Mouse (Mus musculus) neural tube, embryonic 14.5 days (tissue): ENCODE measurements at regions not wholly inside any gene's neighbourhood (a gene's known extent, or its start where the extent isn't known, plus 50 kb on each side); places are given as distances from the start of the nearest gene placed in this dataset.
A peak's percentile ranks its signal among the peaks of the same experiment; 100 is the strongest.

Experiments
- ATAC-seq: fragments of 200-750 bp; cut with Nextera tagmentation; 2 replicates; pipeline ENCODE4 v1.8.0; 2017; ENCODE audit warnings: low read depth, mild to moderate bottlenecking, moderate TSS enrichment, moderate library complexity
- H3K27ac ChIP-seq: fragments of 300-500 bp; sonication (generic); 2 replicates; pipeline ENCODE4 v1.5.1; 2014; ENCODE audit warnings: low read depth, mild to moderate bottlenecking, control low read depth, low read length, moderate library complexity, mixed read lengths
- H3K27me3 ChIP-seq: fragments of 300-500 bp; sonication (generic); 2 replicates; pipeline ENCODE4 v1.6.1; 2014; ENCODE audit warnings: low read length; ENCODE audit not compliant: control insufficient read depth, insufficient read depth
- H3K36me3 ChIP-seq: fragments of 300-500 bp; sonication (generic); 2 replicates; pipeline ENCODE4 v1.6.1; 2014; ENCODE audit warnings: low read length, mixed read lengths; ENCODE audit not compliant: control insufficient read depth, insufficient read depth
- H3K4me1 ChIP-seq: fragments of 300-500 bp; sonication (generic); 2 replicates; pipeline ENCODE4 v1.6.1; 2014; ENCODE audit warnings: low read length; ENCODE audit not compliant: control insufficient read depth, insufficient read depth
- H3K4me2 ChIP-seq: fragments of 300-500 bp; sonication (generic); 2 replicates; pipeline ENCODE4 v1.6.1; 2014; ENCODE audit warnings: mild to moderate bottlenecking, low read depth, low read length, control low read depth
- H3K4me3 ChIP-seq: fragments of 300-500 bp; sonication (generic); 2 replicates; pipeline ENCODE4 v1.5.1; 2014; ENCODE audit warnings: low read depth, low read length, control low read depth, mixed read lengths
- H3K9ac ChIP-seq: fragments of 300-500 bp; sonication (generic); replicated peaks from 2 replicates; pipeline ENCODE4 v1.6.1; 2014; ENCODE audit warnings: low read depth, mild to moderate bottlenecking, control low read depth, low read length, mixed read lengths
- H3K9me3 ChIP-seq: fragments of 300-500 bp; sonication (generic); 2 replicates; pipeline ENCODE4 v1.6.1; 2016; ENCODE audit warnings: low read length; ENCODE audit not compliant: control insufficient read depth
- WGBS: fragments of 180-500 bp; shearing (Covaris S2); extraction: QIAGEN DNeasy Blood & Tissue Kit; methylation state at CpG from one replicate; pipeline ENCODE4 v1.1.7; 2014; 5-methylcytosine and 5-hydroxymethylcytosine counted together

DNA sequence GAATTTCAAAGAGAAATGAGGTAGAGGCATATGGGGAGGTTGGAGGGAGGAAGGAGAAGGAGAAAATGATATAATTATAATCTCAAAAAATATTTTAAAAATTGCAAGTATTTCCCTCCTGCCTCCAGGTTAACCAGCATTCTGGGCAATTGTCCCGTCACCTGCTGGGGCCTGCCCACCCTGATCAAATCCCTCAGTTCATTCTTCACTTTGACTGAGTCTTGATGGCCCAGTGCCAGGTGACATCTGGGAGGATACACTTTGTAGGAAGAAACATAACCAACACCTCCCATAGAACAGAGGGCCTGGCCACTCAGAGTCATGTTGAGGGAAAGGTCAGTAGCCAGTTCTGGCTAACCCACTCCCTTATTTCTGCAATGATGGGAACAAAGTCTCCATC, 360.8 kb upstream of the Ubash3b start:
- H3K4me3 ChIP-seq = no peak overlapping the region
- no peaks in the 10 kb centered on the region for H3K36me3 ChIP-seq
- ATAC-seq = no peak
- H3K9me3 ChIP-seq = no peaks in the 10 kb centered on the region
- H3K27me3 ChIP-seq = no peaks in the 10 kb centered on the region
- no peak overlapping the region for H3K4me2 ChIP-seq
- H3K9ac ChIP-seq = no peak overlapping the region
- no peak overlapping the region for H3K27ac ChIP-seq
- H3K4me1 ChIP-seq = peaks cover 21% of the 10 kb centered on the region; the same call in 1 of the 2 replicates
- 73% methylated on average over 1 of the region's 1 CpGs for WGBS

DNA sequence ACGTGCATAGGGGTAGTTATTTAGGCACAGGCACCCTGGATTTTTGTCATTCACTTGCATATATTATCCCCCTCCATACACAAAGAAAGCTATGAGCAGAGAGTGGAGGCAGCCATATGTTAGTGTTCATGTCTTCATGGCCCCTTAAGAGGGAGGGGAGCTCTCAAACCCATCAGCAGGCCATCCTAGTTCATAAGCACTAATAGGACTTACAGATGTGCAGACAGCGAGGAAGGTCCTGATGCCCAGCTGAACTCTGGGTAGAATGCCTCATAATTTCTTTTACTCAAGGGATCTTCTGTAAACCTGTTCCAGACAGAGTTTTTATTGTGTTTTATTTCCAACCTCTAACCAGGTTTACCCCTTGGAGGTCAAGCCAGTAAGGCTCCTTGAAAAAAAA, 356.3 kb upstream of the Ubash3b start:
- Histone ChIP-seq H3K36me3 (no peaks in the 10 kb centered on the region), H3K9me3 (no peaks in the 10 kb centered on the region), H3K27ac (peak overlapping the region; percentile 63; the same call in 1 of the 2 replicates), H3K27me3 (no peaks in the 10 kb centered on the region), H3K9ac (no peak overlapping the region), H3K4me1 (0 out of 2 replicates have a peak, but pooled peaks cover 4% of the 10 kb centered on the region), H3K4me3 (no peak overlapping the region), H3K4me2 (no peak overlapping the region)
- 53% methylated on average over 2 of the region's 2 CpGs for WGBS
- peak; percentile 24; the same call in 1 of the 2 replicates for ATAC-seq

DNA sequence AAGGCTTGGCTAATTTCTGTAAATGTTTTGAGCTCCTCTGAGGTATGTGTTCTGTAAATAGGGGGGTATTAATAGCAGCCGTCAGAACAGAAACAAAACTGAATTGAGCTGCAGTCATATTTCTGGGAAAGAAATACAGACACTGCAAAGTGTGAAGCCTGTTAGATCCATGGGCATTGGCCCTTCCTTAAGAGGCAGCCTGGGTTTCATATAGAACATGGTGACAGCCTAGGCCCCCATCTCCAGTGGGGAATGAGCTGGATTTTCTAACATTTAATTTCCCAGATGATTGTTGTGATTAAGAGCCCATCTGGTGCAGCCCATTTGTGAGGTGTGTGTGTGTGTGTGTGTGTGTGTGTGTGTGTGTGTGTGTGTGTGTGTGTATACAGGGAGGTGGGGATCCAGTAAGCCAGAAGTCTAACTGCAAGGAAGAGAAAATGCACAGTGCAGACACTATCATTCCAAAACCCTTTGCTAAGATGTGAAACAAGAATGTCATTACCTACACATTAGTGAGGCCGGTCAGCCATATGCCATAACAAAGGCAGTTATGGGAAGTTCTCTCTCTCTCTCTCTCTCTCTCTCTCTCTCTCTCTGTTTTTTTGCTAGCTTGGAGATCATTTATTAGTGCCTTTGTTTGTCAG, 355.7 kb upstream of the Ubash3b start:
- peak; percentile 61; the same call in 1 of the 2 replicates for ATAC-seq
- Histone ChIP-seq H3K9ac (no peak overlapping the region), H3K9me3 (no peaks in the 10 kb centered on the region), H3K27me3 (no peaks in the 10 kb centered on the region), H3K4me1 (0 out of 2 replicates have a peak, but pooled peaks cover 4% of the 10 kb centered on the region), H3K27ac (peak overlapping the region; percentile 63; the same call in 1 of the 2 replicates), H3K4me2 (no peak overlapping the region), H3K36me3 (no peaks in the 10 kb centered on the region), H3K4me3 (no peak overlapping the region)
- WGBS = 53% methylated on average over 2 of the region's 2 CpGs

DNA sequence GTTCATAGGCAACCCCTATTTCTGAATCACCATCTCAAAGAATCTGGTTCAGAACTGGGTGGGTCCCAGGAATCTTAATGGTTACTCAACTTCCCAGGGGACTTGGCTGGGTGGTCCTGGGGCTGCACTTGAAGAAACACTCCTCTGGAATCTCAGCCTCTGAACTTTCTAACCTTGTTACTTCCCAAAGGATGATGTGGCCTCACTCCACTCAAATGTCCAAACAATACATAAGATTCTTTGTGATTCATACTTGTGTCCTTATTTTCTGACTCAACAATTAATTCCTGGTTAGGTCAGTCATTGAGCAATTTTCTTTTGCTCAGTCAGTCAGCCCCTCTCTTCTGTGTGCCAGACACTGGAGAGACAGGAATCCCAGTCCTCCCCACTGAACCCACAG, 353.7 kb upstream of the Ubash3b start:
- Histone ChIP-seq H3K36me3 (no peaks in the 10 kb centered on the region), H3K4me3 (no peak overlapping the region), H3K9ac (no peak overlapping the region), H3K9me3 (no peaks in the 10 kb centered on the region), H3K27ac (no peak overlapping the region), H3K4me2 (no peak overlapping the region), H3K27me3 (no peaks in the 10 kb centered on the region), H3K4me1 (0 out of 2 replicates have a peak, but pooled peaks cover 4% of the 10 kb centered on the region)
- no peak for ATAC-seq

DNA sequence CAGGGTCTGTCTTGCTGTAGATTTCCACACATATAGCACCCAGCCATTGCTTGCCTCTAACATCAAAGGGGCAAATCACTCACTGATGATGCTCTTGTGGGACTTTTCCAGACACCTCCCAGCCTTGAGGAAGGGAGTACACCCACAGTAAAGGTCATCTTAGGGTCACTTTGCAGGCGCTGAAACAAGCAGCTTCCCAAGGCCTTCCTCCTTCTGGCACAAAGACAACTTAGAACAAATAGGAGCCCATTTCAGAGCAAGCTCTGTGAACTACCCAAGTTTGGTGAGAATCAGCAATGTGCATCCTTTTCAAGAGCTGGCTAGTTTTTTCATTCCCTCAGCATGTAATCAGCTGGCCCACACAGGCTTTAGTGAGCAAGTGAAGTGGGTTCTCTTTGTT, 352.2 kb upstream of the Ubash3b start:
- no peak overlapping the region for H3K27ac ChIP-seq
- ATAC-seq = no peak

DNA sequence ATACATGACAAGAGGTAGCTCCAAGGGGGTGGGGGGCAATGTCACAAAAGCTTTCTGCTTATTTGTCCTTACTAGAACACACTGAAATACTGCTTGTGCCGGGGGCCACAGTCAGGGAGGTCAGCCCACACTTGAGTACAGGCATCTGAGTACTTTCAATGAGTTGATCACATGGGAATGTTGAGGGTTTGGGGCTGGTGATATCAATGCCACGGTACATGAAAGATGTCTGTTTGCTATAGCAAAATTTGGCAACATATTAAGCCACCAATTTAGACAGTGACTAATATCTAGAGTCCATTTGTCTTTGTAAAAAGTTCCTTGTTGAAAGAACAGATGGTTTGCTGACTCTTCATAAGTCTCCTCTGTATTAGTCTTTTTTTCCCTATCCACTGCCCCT, 348.1 kb upstream of the Ubash3b start:
- Histone ChIP-seq H3K27me3 (no peaks in the 10 kb centered on the region), H3K36me3 (no peaks in the 10 kb centered on the region; the same call in 1 of the 2 replicates), H3K27ac (no peak overlapping the region), H3K4me1 (no peaks in the 10 kb centered on the region), H3K4me2 (no peak overlapping the region), H3K4me3 (no peak overlapping the region), H3K9ac (no peak overlapping the region), H3K9me3 (no peaks in the 10 kb centered on the region)
- ATAC-seq = no peak
- WGBS = 93% methylated on average over 2 of the region's 2 CpGs

More for the DNA sequence above, 352.2 kb upstream of the Ubash3b start:
- H3K4me3 ChIP-seq = no peak overlapping the region
- no peaks in the 10 kb centered on the region for H3K27me3 ChIP-seq
- WGBS = 35% methylated on average over 1 of the region's 1 CpGs
- no peaks in the 10 kb centered on the region for H3K9me3 ChIP-seq
- no peak overlapping the region for H3K9ac ChIP-seq
- H3K4me1 ChIP-seq = 0 out of 2 replicates have a peak, but pooled peaks cover 4% of the 10 kb centered on the region
- no peak overlapping the region for H3K4me2 ChIP-seq
- no peaks in the 10 kb centered on the region; the same call in 1 of the 2 replicates for H3K36me3 ChIP-seq

DNA sequence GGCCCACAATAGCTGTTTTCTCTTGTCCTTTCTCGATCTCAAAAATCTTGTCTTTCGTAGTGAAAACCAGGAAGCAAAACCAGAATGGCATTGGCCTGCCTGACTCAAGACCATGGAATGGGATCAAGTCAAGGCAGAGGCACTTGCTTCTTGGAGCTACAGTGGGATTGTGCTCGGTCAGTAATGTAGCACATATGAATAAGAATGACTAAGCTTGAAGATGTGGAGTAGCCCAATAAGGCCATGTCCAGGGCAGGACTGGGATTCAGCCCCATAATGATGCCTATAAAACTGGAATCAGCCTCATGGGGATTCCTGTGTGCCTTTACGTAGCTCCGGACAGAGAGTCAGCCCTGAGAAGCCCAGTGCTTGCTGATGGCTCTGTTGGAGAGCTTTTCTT, 347.2 kb upstream of the Ubash3b start:
- H3K4me3 ChIP-seq = no peak overlapping the region
- 90% methylated on average over 5 of the region's 5 CpGs for WGBS
- no peak overlapping the region for H3K9ac ChIP-seq
- no peak for ATAC-seq
- H3K27ac ChIP-seq = no peak overlapping the region
- H3K36me3 ChIP-seq = no peaks in the 10 kb centered on the region; the same call in 1 of the 2 replicates
- H3K27me3 ChIP-seq = no peaks in the 10 kb centered on the region
- H3K4me2 ChIP-seq = no peak overlapping the region
- no peaks in the 10 kb centered on the region for H3K4me1 ChIP-seq
- no peaks in the 10 kb centered on the region for H3K9me3 ChIP-seq

DNA sequence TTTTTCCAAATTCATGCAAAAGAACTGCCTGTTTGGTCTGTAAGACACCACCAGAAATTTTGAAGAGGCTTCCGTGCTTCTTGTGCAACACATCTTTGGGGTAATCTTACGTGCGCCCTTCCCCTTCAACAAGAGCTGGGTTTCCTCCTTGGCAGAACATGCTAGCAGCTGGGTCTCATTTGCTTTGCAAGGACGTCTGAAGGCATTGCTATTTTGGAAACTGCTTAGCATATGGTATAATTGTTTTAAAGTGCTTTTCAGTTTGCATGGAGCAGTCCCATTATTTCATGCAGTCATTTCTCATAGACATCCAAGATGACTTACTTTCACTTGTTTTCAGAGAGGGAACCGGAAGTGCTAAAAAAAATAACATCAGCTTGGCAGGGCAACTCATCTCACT, 336.8 kb upstream of the Ubash3b start:
- Histone ChIP-seq H3K27ac (no peak overlapping the region), H3K4me3 (no peak overlapping the region), H3K4me2 (no peak overlapping the region), H3K9me3 (no peaks in the 10 kb centered on the region), H3K27me3 (no peaks in the 10 kb centered on the region), H3K36me3 (no peaks in the 10 kb centered on the region), H3K9ac (no peak overlapping the region), H3K4me1 (no peaks in the 10 kb centered on the region)
- ATAC-seq = no peak
- 88% methylated on average over 5 of the region's 5 CpGs for WGBS

DNA sequence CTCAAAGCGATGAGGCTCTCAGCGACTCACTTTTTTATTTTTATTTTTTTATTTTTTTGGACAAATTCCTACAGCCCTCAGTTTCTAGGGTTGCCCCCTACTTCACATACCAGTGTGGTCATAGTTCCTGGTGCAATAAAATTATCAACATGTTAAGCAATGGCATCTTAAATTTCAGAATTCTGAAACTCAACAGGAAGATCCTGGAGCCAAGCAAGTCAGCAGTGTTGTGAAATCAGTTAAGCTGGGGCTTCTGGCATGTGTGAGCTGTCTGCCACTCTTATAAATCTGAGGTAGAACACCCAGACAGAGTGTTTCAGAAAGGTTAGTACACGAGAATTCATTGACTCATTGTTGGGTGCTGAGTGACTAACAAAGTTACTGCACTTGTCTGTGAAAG, 328.6 kb upstream of the Ubash3b start:
- no peaks in the 10 kb centered on the region for H3K4me1 ChIP-seq
- 91% methylated on average over 3 of the region's 3 CpGs for WGBS
- no peaks in the 10 kb centered on the region for H3K27me3 ChIP-seq
- 0 out of 2 replicates have a peak, but pooled peaks cover 2% of the 10 kb centered on the region for H3K36me3 ChIP-seq
- no peak overlapping the region for H3K4me2 ChIP-seq
- no peak overlapping the region for H3K9ac ChIP-seq
- H3K9me3 ChIP-seq = no peaks in the 10 kb centered on the region
- ATAC-seq = no peak
- no peak overlapping the region for H3K27ac ChIP-seq
- H3K4me3 ChIP-seq = no peak overlapping the region
